ENCODE assay signal across 15 mouse cellular contexts in genomic region chr7:139706411-139707120, GRCm38 (mm10). TPM values are rescaled to one million over a fixed set of nuclear protein-coding genes. Genes with fewer than 3 reads are reported as not detected.
DNase-seq lines count a peak whose midpoint lies in the region; ATAC-seq and TF ChIP-seq lines count a peak whose summit lies in the region.
"Had no signal": no experiment of that assay in that cellular context is flagged by ENCODE, and none has a peak within 500 bp of the region (broad histone marks: within the 10 kb centered on the region; RNA-seq: fewer than 3 reads in every experiment).

No protein-coding gene starts in this region.

- no peak overlapping the region for H3K4me3 ChIP-seq in embryonic facial prominence, embryonic 14.5 days (ENCODE audit: low read depth, low read length)
- H3K4me3 ChIP-seq in embryonic facial prominence, embryonic 10.5 days, result no peak overlapping the region
- H3K4me3 ChIP-seq in midbrain, postnatal 0 days (ENCODE audit: low read depth, low read length), result no peak overlapping the region
- no peak overlapping the region for H3K4me3 ChIP-seq in midbrain, embryonic 14.5 days (replicated peaks; ENCODE audit: low read depth, low read length)

- no peaks in the 10 kb centered on the region for H3K4me1 ChIP-seq in embryonic facial prominence, embryonic 14.5 days (ENCODE audit: control insufficient read depth, insufficient read depth, low read length)
- H3K4me1 ChIP-seq in embryonic facial prominence, embryonic 10.5 days, result peaks cover 5% of the 10 kb centered on the region; the same call in 1 of the 2 replicates
- 0 out of 2 replicates have a peak, but pooled peaks cover 3% of the 10 kb centered on the region for H3K4me1 ChIP-seq in midbrain, postnatal 0 days (ENCODE audit: insufficient read depth, low read length)
- no peaks in the 10 kb centered on the region for H3K4me1 ChIP-seq in midbrain, embryonic 14.5 days (ENCODE audit: control insufficient read depth, insufficient read depth, low read length)

- H3K9ac ChIP-seq in embryonic facial prominence, embryonic 14.5 days (ENCODE audit: low read depth, low read length), result no peak overlapping the region
- no peak overlapping the region for H3K9ac ChIP-seq in midbrain, postnatal 0 days (replicated peaks; ENCODE audit: low read length, poor library complexity, severe bottlenecking)
- no peak overlapping the region for H3K9ac ChIP-seq in midbrain, embryonic 14.5 days (replicated peaks; ENCODE audit: low read length)

- no peak for TF ChIP-seq CTCF in midbrain, postnatal 0 days (IDR thresholded peaks at IDR 0.05)

- H3K4me2 ChIP-seq in embryonic facial prominence, embryonic 14.5 days (ENCODE audit: low read depth, low read length), result no peak overlapping the region
- no peak overlapping the region for H3K4me2 ChIP-seq in midbrain, postnatal 0 days (ENCODE audit: low read depth, low read length, poor library complexity, severe bottlenecking)
- H3K4me2 ChIP-seq in midbrain, embryonic 14.5 days (ENCODE audit: low read length), result no peak overlapping the region
- H3K4me2 ChIP-seq: midbrain, embryonic 11.5 days had no signal

- DNase-seq in embryonic facial prominence, embryonic 14.5 days (ENCODE audit: low spot score), result peak; percentile 40
- DNase-seq in embryonic facial prominence, embryonic 10.5 days (ENCODE audit: low spot score), result no peak
- peak; percentile 49 for DNase-seq in midbrain, postnatal 0 days (ENCODE audit: low spot score)
- DNase-seq in midbrain, embryonic 14.5 days, result no peak
- DNase-seq in left cerebral cortex, postnatal 25 days (ENCODE audit: low spot score in 2 of 2), result peak; percentile 61 to 83
- peak; percentile 31 for DNase-seq in right cerebral cortex, postnatal 4 days
- DNase-seq in natural killer cell, adult 2 months (ENCODE audit: low spot score in 2 of 2), result no peak
- no peak for DNase-seq in urinary bladder, postnatal 25 days (ENCODE audit: low spot score)
- DNase-seq: adrenal gland, postnatal 36 days; cerebellum, adult 11 months; heart, postnatal 14 days; kidney, postnatal 25 days; lung, postnatal 14 days; thymus, postnatal 25 days had no signal

- ATAC-seq in embryonic facial prominence, embryonic 14.5 days (ENCODE audit: low read depth), result no peak
- ATAC-seq in midbrain, postnatal 0 days (ENCODE audit: low FRiP score), result no peak
- no peak for ATAC-seq in midbrain, embryonic 14.5 days (ENCODE audit: low FRiP score, low TSS enrichment)

- intact Hi-C loops in left cerebral cortex, postnatal 25 days (cut with DNase I), result loop anchor here (5.0 kb wide), 1 partner anchor 86 kb away; no protein-coding TSS in a partner anchor

- no peaks in the 10 kb centered on the region for H3K27me3 ChIP-seq in embryonic facial prominence, embryonic 14.5 days (replicated peaks; ENCODE audit: control insufficient read depth, insufficient read depth, low read length)
- 0 out of 2 replicates have a peak, but pooled peaks cover 15% of the 10 kb centered on the region for H3K27me3 ChIP-seq in embryonic facial prominence, embryonic 10.5 days (replicated peaks; ENCODE audit: low read depth, poor library complexity, severe bottlenecking)
- no peaks in the 10 kb centered on the region for H3K27me3 ChIP-seq in midbrain, postnatal 0 days (ENCODE audit: insufficient read depth, low read length)
- no peaks in the 10 kb centered on the region for H3K27me3 ChIP-seq in midbrain, embryonic 14.5 days (ENCODE audit: control insufficient read depth, insufficient read depth, low read length)

- H3K27ac ChIP-seq in embryonic facial prominence, embryonic 14.5 days (replicated peaks; ENCODE audit: low read depth, low read length), result no peak overlapping the region
- no peak overlapping the region for H3K27ac ChIP-seq in embryonic facial prominence, embryonic 10.5 days (replicated peaks)
- no peak overlapping the region for H3K27ac ChIP-seq in midbrain, postnatal 0 days (ENCODE audit: low read depth, low read length)
- H3K27ac ChIP-seq in midbrain, embryonic 14.5 days (replicated peaks; ENCODE audit: low read depth, low read length), result no peak overlapping the region

- H3K36me3 ChIP-seq in embryonic facial prominence, embryonic 14.5 days (ENCODE audit: control insufficient read depth, insufficient read depth, low read length), result no peaks in the 10 kb centered on the region
- no peaks in the 10 kb centered on the region for H3K36me3 ChIP-seq in embryonic facial prominence, embryonic 10.5 days (replicated peaks)
- no peaks in the 10 kb centered on the region for H3K36me3 ChIP-seq in midbrain, postnatal 0 days (ENCODE audit: insufficient read depth, low read length)
- no peaks in the 10 kb centered on the region for H3K36me3 ChIP-seq in midbrain, embryonic 14.5 days (ENCODE audit: control insufficient read depth, insufficient read depth, low read length)

- 47% methylated on average over 13 of the region's 13 CpGs for WGBS in embryonic facial prominence, embryonic 14.5 days
- 57% methylated on average over 13 of the region's 13 CpGs for WGBS in embryonic facial prominence, embryonic 10.5 days
- WGBS in midbrain, postnatal 0 days, result 44% methylated on average over 13 of the region's 13 CpGs
- 49% methylated on average over 13 of the region's 13 CpGs for WGBS in midbrain, embryonic 14.5 days

- H3K9me3 ChIP-seq in embryonic facial prominence, embryonic 14.5 days (ENCODE audit: control insufficient read depth, low read length), result no peaks in the 10 kb centered on the region
- no peaks in the 10 kb centered on the region for H3K9me3 ChIP-seq in embryonic facial prominence, embryonic 10.5 days
- H3K9me3 ChIP-seq in midbrain, postnatal 0 days (ENCODE audit: low read length), result no peaks in the 10 kb centered on the region
- H3K9me3 ChIP-seq in midbrain, embryonic 14.5 days (ENCODE audit: control insufficient read depth, low read length), result no peaks in the 10 kb centered on the region

RNA-seq across cellular contexts. Expression of gene Cfap46, which starts 22.9 kb away (rescaled TPM):
- 0.41 and 1.6 TPM in 2 replicates for polyA plus RNA-seq in embryonic facial prominence, embryonic 14.5 days (2014; fragmentation: Nextera tagmentation; extraction: Ambion mirVana)
- 0.20 and 0.51 TPM in 2 replicates for polyA plus RNA-seq in embryonic facial prominence, embryonic 10.5 days (2016; fragmentation: Nextera tagmentation; extraction: Ambion mirVana)
- 4.2 and 4.4 TPM in 2 replicates for total RNA-seq in midbrain, postnatal 0 days (2014; rRNA removed)
- polyA plus RNA-seq in midbrain, postnatal 0 days (2015; fragmentation: Nextera tagmentation; extraction: Ambion mirVana), result 4.5 and 4.6 TPM in 2 replicates
- polyA plus RNA-seq in midbrain, embryonic 14.5 days (2014; fragmentation: Nextera tagmentation; extraction: Ambion mirVana), result 2.3 and 2.5 TPM in 2 replicates
- total RNA-seq in left cerebral cortex, postnatal 25 days (2021), result 1 to 10 TPM; 3.1 to 3.3 TPM

Comparison
In these comparisons a context has a peak if more than half of its experiments do, and no peak if none do; other contexts are left out.
1. DNase-seq: peak in embryonic facial prominence, embryonic 14.5 days (single experiment), midbrain, postnatal 0 days (single experiment), left cerebral cortex, postnatal 25 days (2 of 2) and right cerebral cortex, postnatal 4 days (single experiment); none in embryonic facial prominence, embryonic 10.5 days (single experiment), midbrain, embryonic 14.5 days (single experiment), natural killer cell, adult 2 months (0 of 2) and urinary bladder, postnatal 25 days (single experiment).